In the genomic region with DNA sequence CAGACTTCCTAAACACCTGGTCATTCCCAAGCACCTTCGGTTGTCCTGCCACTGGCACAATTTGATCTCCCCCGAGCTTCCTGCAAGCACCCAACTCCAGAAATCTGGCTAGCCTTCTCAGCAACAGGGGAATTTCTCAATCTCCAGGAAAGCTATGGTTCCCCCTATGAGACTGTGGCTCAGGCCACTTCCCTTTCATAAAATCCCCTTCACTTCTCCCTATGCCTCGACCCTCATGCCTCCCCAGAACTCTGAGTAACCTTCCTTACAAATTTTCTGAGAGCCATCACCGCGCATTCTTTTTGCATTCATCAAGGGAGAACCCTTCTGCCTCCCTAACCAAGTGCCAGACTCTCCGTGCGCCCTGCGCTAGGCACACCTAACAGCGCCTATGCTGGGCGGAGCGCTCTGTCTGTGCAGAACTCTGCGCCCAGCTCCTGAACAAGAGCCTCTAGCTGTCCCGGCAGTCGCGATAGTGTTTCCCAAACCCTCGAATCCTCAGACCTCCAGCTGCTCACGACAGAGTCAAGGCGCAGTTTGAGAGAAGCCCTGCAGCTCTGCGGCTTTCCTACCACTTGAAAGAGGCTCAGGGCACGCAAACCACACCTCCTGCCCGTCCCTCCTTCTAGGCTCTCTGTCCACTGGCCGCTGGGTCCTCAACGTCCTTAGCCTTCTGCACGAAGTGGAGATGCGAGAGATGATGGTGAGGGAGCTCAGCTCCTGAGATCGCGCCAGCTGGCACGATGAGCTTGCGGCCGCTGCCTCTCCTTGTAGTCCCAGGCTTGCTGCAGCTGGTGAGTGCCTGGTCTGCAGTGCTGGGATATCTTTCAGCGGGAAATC, we compare ENCODE assay signal across 8 mouse cellular contexts. TPM values are rescaled to one million over a fixed set of nuclear protein-coding genes. Genes with fewer than 3 reads are reported as not detected.
A peak's percentile ranks its signal among the peaks of the same experiment; 100 is the strongest.
DNase-seq lines count a peak whose midpoint lies in the region; ATAC-seq lines count a peak whose summit lies in the region.

Gene Nxph2, plus strand, starts transcription at position 501 of the 840 bp plus-strand sequence.

- WGBS in kidney, embryonic 16.5 days, result 3% methylated on average over 31 of the region's 31 CpGs
- WGBS in embryonic facial prominence, embryonic 11.5 days, result 2% methylated on average over 31 of the region's 31 CpGs
- 5% methylated on average over 31 of the region's 31 CpGs for WGBS in hindbrain, embryonic 14.5 days
- WGBS in limb, embryonic 13.5 days, result 2% methylated on average over 31 of the region's 31 CpGs

- ATAC-seq in kidney, embryonic 16.5 days (ENCODE audit: low FRiP score, low TSS enrichment), result no peak
- 0 out of 2 replicates have a peak, but pooled peaks have one; percentile 39 for ATAC-seq in embryonic facial prominence, embryonic 11.5 days (replicated peaks; ENCODE audit: insufficient number of reproducible peaks, low FRiP score, low TSS enrichment, low read depth)
- ATAC-seq in hindbrain, embryonic 14.5 days (ENCODE audit: low FRiP score), result peak; percentile 86
- ATAC-seq in limb, embryonic 13.5 days (ENCODE audit: low FRiP score, low read depth), result no peak

- peaks cover 18% of the 10 kb centered on the region for H3K27me3 ChIP-seq in kidney, embryonic 16.5 days (ENCODE audit: insufficient read depth, low read length)
- no peaks in the 10 kb centered on the region for H3K27me3 ChIP-seq in embryonic facial prominence, embryonic 11.5 days (ENCODE audit: control insufficient read depth, insufficient read depth, low read length)
- H3K27me3 ChIP-seq in hindbrain, embryonic 14.5 days (ENCODE audit: control insufficient read depth, insufficient read depth, low read length), result no peaks in the 10 kb centered on the region
- peaks cover 20% of the 10 kb centered on the region for H3K27me3 ChIP-seq in limb, embryonic 13.5 days

- H3K4me3 ChIP-seq in kidney, embryonic 16.5 days (ENCODE audit: low read length), result peak within 1 kb of the TSS; percentile 4; the same call in 1 of the 2 replicates
- peak within 1 kb of the TSS; percentile 28 for H3K4me3 ChIP-seq in embryonic facial prominence, embryonic 11.5 days (ENCODE audit: low read depth, low read length)
- H3K4me3 ChIP-seq in hindbrain, embryonic 14.5 days (replicated peaks; ENCODE audit: low read length), result peak within 1 kb of the TSS; percentile 45
- peak within 1 kb of the TSS; percentile 35 for H3K4me3 ChIP-seq in limb, embryonic 13.5 days

- H3K27ac ChIP-seq in kidney, embryonic 16.5 days (ENCODE audit: low read length), result no peak within 1 kb of the TSS
- H3K27ac ChIP-seq in embryonic facial prominence, embryonic 11.5 days (replicated peaks; ENCODE audit: low read depth, low read length), result no peak within 1 kb of the TSS
- no peak within 1 kb of the TSS for H3K27ac ChIP-seq in hindbrain, embryonic 14.5 days
- no peak within 1 kb of the TSS for H3K27ac ChIP-seq in limb, embryonic 13.5 days

- no peaks in the 10 kb centered on the region for H3K9me3 ChIP-seq in kidney, embryonic 16.5 days (ENCODE audit: low read length)
- no peaks in the 10 kb centered on the region for H3K9me3 ChIP-seq in embryonic facial prominence, embryonic 11.5 days (replicated peaks; ENCODE audit: control insufficient read depth, low read length)
- H3K9me3 ChIP-seq in hindbrain, embryonic 14.5 days (ENCODE audit: control insufficient read depth, low read length), result no peaks in the 10 kb centered on the region
- H3K9me3 ChIP-seq in limb, embryonic 13.5 days, result no peaks in the 10 kb centered on the region

- no peaks in the 10 kb centered on the region for H3K36me3 ChIP-seq in kidney, embryonic 16.5 days (ENCODE audit: insufficient read depth, low read length)
- no peaks in the 10 kb centered on the region for H3K36me3 ChIP-seq in embryonic facial prominence, embryonic 11.5 days (replicated peaks; ENCODE audit: control insufficient read depth, insufficient read depth, low read depth, low read length)
- no peaks in the 10 kb centered on the region for H3K36me3 ChIP-seq in hindbrain, embryonic 14.5 days (replicated peaks; ENCODE audit: control insufficient read depth, insufficient read depth)
- H3K36me3 ChIP-seq in limb, embryonic 13.5 days, result no peaks in the 10 kb centered on the region

- H3K4me2 ChIP-seq in kidney, embryonic 16.5 days (replicated peaks; ENCODE audit: low read depth, low read length), result peak within 1 kb of the TSS; percentile 35
- peak within 1 kb of the TSS; percentile 57 for H3K4me2 ChIP-seq in embryonic facial prominence, embryonic 11.5 days (ENCODE audit: low read depth, low read length)
- peak within 1 kb of the TSS; percentile 85 for H3K4me2 ChIP-seq in hindbrain, embryonic 14.5 days (replicated peaks)
- H3K4me2 ChIP-seq in limb, embryonic 13.5 days (replicated peaks), result peak within 1 kb of the TSS; percentile 63

- no peak within 1 kb of the TSS for H3K9ac ChIP-seq in kidney, embryonic 16.5 days (replicated peaks; ENCODE audit: low read length)
- H3K9ac ChIP-seq in embryonic facial prominence, embryonic 11.5 days (replicated peaks; ENCODE audit: low read length), result peak within 1 kb of the TSS; percentile 19
- H3K9ac ChIP-seq in hindbrain, embryonic 14.5 days, result peak within 1 kb of the TSS; percentile 67
- no peak within 1 kb of the TSS for H3K9ac ChIP-seq in limb, embryonic 13.5 days

- DNase-seq in kidney, adult 11 months, result no peak
- peak; percentile 27 for DNase-seq in embryonic facial prominence, embryonic 11.5 days (ENCODE audit: low spot score)
- peak; percentile 35 for DNase-seq in hindbrain, embryonic 14.5 days (ENCODE audit: low spot score)
- DNase-seq in right cerebral cortex, postnatal 14 days, result peak; percentile 36
- no peak for DNase-seq in adrenal gland, adult 8-10 months
- DNase-seq in MN1 (ENCODE audit: low spot score), result no peak

- H3K4me1 ChIP-seq in kidney, embryonic 16.5 days (ENCODE audit: insufficient read depth, low read length), result no peaks in the 10 kb centered on the region
- H3K4me1 ChIP-seq in embryonic facial prominence, embryonic 11.5 days (ENCODE audit: control insufficient read depth, insufficient read depth, low read length), result no peaks in the 10 kb centered on the region
- 0 out of 2 replicates have a peak, but pooled peaks cover 4% of the 10 kb centered on the region for H3K4me1 ChIP-seq in hindbrain, embryonic 14.5 days (replicated peaks; ENCODE audit: control insufficient read depth, insufficient read depth, low read length)
- 0 out of 2 replicates have a peak, but pooled peaks cover 5% of the 10 kb centered on the region for H3K4me1 ChIP-seq in limb, embryonic 13.5 days

RNA-seq across cellular contexts. Expression of gene Nxph2, which starts in this region (rescaled TPM):
- not detected in 2 replicates for polyA plus RNA-seq in kidney, embryonic 16.5 days (2015; fragmentation: Nextera tagmentation; extraction: Ambion mirVana)
- 0.13 and 0.15 TPM in 2 replicates for polyA plus RNA-seq in embryonic facial prominence, embryonic 11.5 days (2014; fragmentation: Nextera tagmentation; extraction: Ambion mirVana)
- polyA plus RNA-seq in hindbrain, embryonic 14.5 days (2014; fragmentation: Nextera tagmentation; extraction: Ambion mirVana), result 7.1 and 7.8 TPM in 2 replicates
- polyA plus RNA-seq in limb, embryonic 13.5 days (2015; fragmentation: Nextera tagmentation; extraction: Ambion mirVana), result not detected in 2 replicates
- total RNA-seq in adrenal gland, adult 8-10 months (2022), result not detected

Comparison
In these comparisons a context has a peak if more than half of its experiments do, and no peak if none do; other contexts are left out.
1. Peak in DNase-seq, ATAC-seq, H3K4me3 ChIP-seq, H3K9ac ChIP-seq and H3K4me2 ChIP-seq in embryonic facial prominence, embryonic 11.5 days; RNA of the gene not detected or under 1 TPM.
2. H3K4me2 ChIP-seq: peak in every context shown above with its lines; median percentile 85 in hindbrain, embryonic 14.5 days; 63 in limb, embryonic 13.5 days; 57 in embryonic facial prominence, embryonic 11.5 days; 35 in kidney, embryonic 16.5 days.
3. DNase-seq: peak in hindbrain, embryonic 14.5 days (single experiment) and right cerebral cortex, postnatal 14 days (single experiment); none in kidney, adult 11 months (single experiment), adrenal gland, adult 8-10 months (single experiment) and MN1 (single experiment).
4. Peak in every context shown above with its lines, with median percentiles within 50 percentile points of each other: H3K4me3 ChIP-seq.